Mouse (Mus musculus) CD4-positive, CD25-positive, alpha-beta regulatory T cell (primary cell): Measurements from ENCODE around the gene Dedd2. TPM values are rescaled to one million over a fixed set of nuclear protein-coding genes. Genes with fewer than 3 reads are reported as not detected.

Source experiments
- polyA plus RNA-seq: library from polyadenylated mRNA; unstranded; fragments of 100-300 nt; shearing (Covaris generic); gene quantifications from one replicate; pipeline ENCODE4 v1.2.1, GENCODE M21; 2017

The Dedd2 gene
- polyA plus RNA-seq: 113 TPM

GRCm38 (mm10) chr7:25220457-25221101 lies at the start of gene Dedd2:
Gene Dedd2 (minus strand): TSS chr7:25220615.

GRCm38 (mm10) chr7:25267301-25267750 lies 46.9 kb upstream of the Dedd2 start, which contains the start of gene Cic:
Gene Cic (plus strand): TSS chr7:25267704.

GRCm38 (mm10) chr7:25250141-25250972 lies 29.9 kb upstream of the Dedd2 start, which contains the start of gene Erf:
Gene Erf (minus strand): TSS chr7:25250761.

GRCm38 (mm10) chr7:25237249-25238014 lies 17.0 kb upstream of the Dedd2 start, which contains the start of gene Gsk3a:
Gene Gsk3a (minus strand): TSS chr7:25237851.

GRCm38 (mm10) chr7:25221102-25221883 lies 878 bp upstream of the Dedd2 start, which contains the start of gene Zfp526:
Gene Zfp526 (plus strand): TSS chr7:25221425.

GRCm38 (mm10) chr7:25179606-25180161 lies 40.7 kb downstream of the Dedd2 start, which contains the start of gene Pou2f2:
Gene Pou2f2 (minus strand): TSS chr7:25179726.

Other genes starting within 250 kb of the Dedd2 start
- gene Rabac1, start 247.9 kb downstream of the Dedd2 start, polyA plus RNA-seq: 596 TPM
- 1.7 TPM for gene Atp1a3, start 214.7 kb downstream of the Dedd2 start, polyA plus RNA-seq
- 11.5 TPM for gene Grik5, start 148.3 kb downstream of the Dedd2 start, polyA plus RNA-seq
- 31.1 TPM for gene Zfp574, start 148.0 kb downstream of the Dedd2 start, polyA plus RNA-seq
- 113 TPM for gene Pou2f2, start 40.9 kb downstream of the Dedd2 start, polyA plus RNA-seq
- 4.9 TPM for gene Zfp526, start 810 bp upstream of the Dedd2 start, polyA plus RNA-seq
- gene Gsk3a, start 17.2 kb upstream of the Dedd2 start, polyA plus RNA-seq: 102 TPM
- gene Erf, start 30.1 kb upstream of the Dedd2 start, polyA plus RNA-seq: 2.6 TPM
- 38.0 TPM for gene Cic, start 47.1 kb upstream of the Dedd2 start, polyA plus RNA-seq
- 36.8 TPM for gene Pafah1b3, start 77.4 kb upstream of the Dedd2 start, polyA plus RNA-seq
- not detected for gene Prr19, start 80.8 kb upstream of the Dedd2 start, polyA plus RNA-seq
- not detected for gene Tmem145, start 85.5 kb upstream of the Dedd2 start, polyA plus RNA-seq
- gene Megf8, start 96.5 kb upstream of the Dedd2 start, polyA plus RNA-seq: 0.13 TPM
- gene Cnfn, start 149.1 kb upstream of the Dedd2 start, polyA plus RNA-seq: not detected
- gene Lipe, start 178.1 kb upstream of the Dedd2 start, polyA plus RNA-seq: 19.4 TPM
- gene Cxcl17, start 192.3 kb upstream of the Dedd2 start, polyA plus RNA-seq: not detected